Mouse (Mus musculus) layer of hippocampus, adult 18-20 months (tissue): ENCODE data around the gene Fam185a. TPM values are rescaled to one million over a fixed set of nuclear protein-coding genes. Genes with fewer than 3 reads are reported as not detected.

Experiments
- DNase-seq, 2 experiments: peaks; one replicate each; pipeline ENCODE4 v3.0.0; 2022; ENCODE audit warnings: low spot score in 2 of 2
- total RNA-seq, 2 experiments: library from RNA; stranded (reverse); gene quantifications; 2 replicates each; pipeline ENCODE4 v1.2.3; 2021

Fam185a gene
- total RNA-seq, 2 experiments from 2014 or later, result 12.7 to 14.1 TPM

GRCm38 (mm10) chr5:21492213-21492612 lies 67.5 kb downstream of the Fam185a start:
- DNase-seq, result no peak

GRCm38 (mm10) chr5:21493294-21493999 lies 68.7 kb downstream of the Fam185a start:
- DNase-seq, result no peak

- DNase-seq, result no peak
Observed at GRCm38 (mm10) chr5:21494781-21495180, 70.0 kb downstream of the Fam185a start.

GRCm38 (mm10) chr5:21496321-21496720 lies 71.6 kb downstream of the Fam185a start:
- no peak for DNase-seq

GRCm38 (mm10) chr5:21496881-21497280 lies 72.1 kb downstream of the Fam185a start:
- DNase-seq, result no peak

- DNase-seq, result no peak
Observed at GRCm38 (mm10) chr5:21498490-21498889, 73.7 kb downstream of the Fam185a start.

GRCm38 (mm10) chr5:21498925-21499324 lies 74.2 kb downstream of the Fam185a start:
- no peak for DNase-seq

- DNase-seq, result no peak
Observed at GRCm38 (mm10) chr5:21500133-21500532, 75.4 kb downstream of the Fam185a start.

GRCm38 (mm10) chr5:21500941-21501340 lies 76.2 kb downstream of the Fam185a start:
- peak; percentile 20 to 70 for DNase-seq

- DNase-seq, result peak; percentile 64 to 85
Observed at GRCm38 (mm10) chr5:21502936-21503610, 78.3 kb downstream of the Fam185a start.

- no peak for DNase-seq
Observed at GRCm38 (mm10) chr5:21505159-21505558, 80.4 kb downstream of the Fam185a start.

- no peak for DNase-seq
Observed at GRCm38 (mm10) chr5:21506887-21507286, 82.1 kb downstream of the Fam185a start.

GRCm38 (mm10) chr5:21509801-21510200 lies 85.0 kb downstream of the Fam185a start:
- no peak for DNase-seq

GRCm38 (mm10) chr5:21513363-21513762 lies 88.6 kb downstream of the Fam185a start:
- DNase-seq, result no peak

GRCm38 (mm10) chr5:21517562-21517961 lies 92.8 kb downstream of the Fam185a start:
- no peak for DNase-seq

- DNase-seq, result no peak
Observed at GRCm38 (mm10) chr5:21518207-21518606, 93.4 kb downstream of the Fam185a start.

GRCm38 (mm10) chr5:21519166-21519565 lies 94.4 kb downstream of the Fam185a start:
- DNase-seq, result no peak

GRCm38 (mm10) chr5:21526835-21527485 lies 102.2 kb downstream of the Fam185a start:
- no peak for DNase-seq

GRCm38 (mm10) chr5:21527488-21527911 lies 102.7 kb downstream of the Fam185a start:
- DNase-seq, result no peak

GRCm38 (mm10) chr5:21528068-21528842 lies 103.5 kb downstream of the Fam185a start:
- no peak for DNase-seq

- DNase-seq, result no peak
Observed at GRCm38 (mm10) chr5:21529110-21529720, 104.5 kb downstream of the Fam185a start.
